Mouse (Mus musculus) heart, postnatal 0 days (tissue): Measurements from ENCODE around the gene Tmem135. TPM values are rescaled to one million over a fixed set of nuclear protein-coding genes. Genes with fewer than 3 reads are reported as not detected.
"Not testable (repeated sequence)": the region's sequence is repeated elsewhere in the genome, so short reads cannot be mapped to it uniquely, and the experiment has no call there.

Source experiments
- ATAC-seq: fragments of 200-750 bp; cut with Nextera tagmentation; 2 replicates; pipeline ENCODE4 v1.8.0; 2017; ENCODE audit warnings: low read depth, moderate number of reproducible peaks, moderate library complexity; ENCODE audit not compliant: insufficient read depth
- DNase-seq: peaks from one replicate; pipeline ENCODE4 v3.0.0-alpha.2; 2016; ENCODE audit warnings: low spot score
- H3K27ac ChIP-seq: fragments of 300-500 bp; sonication (generic); 2 replicates; pipeline ENCODE4 v1.5.1; 2014; ENCODE audit warnings: low read depth, mild to moderate bottlenecking
- H3K27me3 ChIP-seq: fragments of 300-500 bp; sonication (generic); 2 replicates; pipeline ENCODE4 v1.6.1; 2014; ENCODE audit warnings: low read length, mixed read lengths; ENCODE audit not compliant: control insufficient read depth, insufficient read depth
- H3K36me3 ChIP-seq: fragments of 300-500 bp; sonication (generic); replicated peaks from 2 replicates; pipeline ENCODE4 v1.6.1; 2014; ENCODE audit warnings: low read length, mixed read lengths; ENCODE audit not compliant: control insufficient read depth, insufficient read depth
- H3K4me1 ChIP-seq: fragments of 300-500 bp; sonication (generic); 2 replicates; pipeline ENCODE4 v1.6.1; 2014; ENCODE audit warnings: antibody characterized with exemption; ENCODE audit not compliant: control insufficient read depth, insufficient read depth
- H3K4me2 ChIP-seq: fragments of 300-500 bp; sonication (generic); 2 replicates; pipeline ENCODE4 v1.6.1; 2014; ENCODE audit warnings: low read depth, mild to moderate bottlenecking, low read length, moderate library complexity
- H3K4me3 ChIP-seq: fragments of 300-500 bp; sonication (generic); 2 replicates; pipeline ENCODE4 v1.5.1; 2014; ENCODE audit warnings: low read depth, low read length
- H3K9ac ChIP-seq: fragments of 300-500 bp; sonication (generic); replicated peaks from 2 replicates; pipeline ENCODE4 v1.6.1; 2014; ENCODE audit warnings: low read depth, low read length, mixed read lengths
- H3K9me3 ChIP-seq: fragments of 300-500 bp; sonication (generic); replicated peaks from 2 replicates; pipeline ENCODE4 v1.6.1; 2016; ENCODE audit warnings: low read length; ENCODE audit not compliant: control insufficient read depth
- CTCF ChIP-seq: IDR thresholded peaks from 2 replicates; pipeline ENCODE4 v1.5.1; 2016; ENCODE audit warnings: antibody characterized with exemption, control low read depth, low read depth
- EP300 ChIP-seq: IDR thresholded peaks from 2 replicates; pipeline ENCODE4 v1.6.1; 2016; ENCODE audit warnings: antibody characterized with exemption, low read depth
- WGBS: fragments of 180-500 bp; shearing (Covaris S2); extraction: QIAGEN DNeasy Blood & Tissue Kit; methylation state at CpG from one replicate; pipeline ENCODE4 v1.1.7; 2014; 5-methylcytosine and 5-hydroxymethylcytosine counted together
- polyA plus RNA-seq: library from polyadenylated mRNA; unstranded; fragments of >200 nt; fragmentation: Nextera tagmentation; extraction: Ambion mirVana; gene quantifications from 2 replicates; pipeline ENCODE4 v1.2.1, GENCODE M21; 2015
- total RNA-seq: library from RNA; depleted of rRNA; stranded (reverse); fragments of >200 nt; gene quantifications from 2 replicates; pipeline ENCODE4 v1.2.3, GENCODE M21; 2014; ENCODE audit warnings: low replicate concordance

Gene Tmem135
- total and polyA plus RNA-seq, 2 experiments from 2014 or later: 31.6 to 70.6 TPM

DNA sequence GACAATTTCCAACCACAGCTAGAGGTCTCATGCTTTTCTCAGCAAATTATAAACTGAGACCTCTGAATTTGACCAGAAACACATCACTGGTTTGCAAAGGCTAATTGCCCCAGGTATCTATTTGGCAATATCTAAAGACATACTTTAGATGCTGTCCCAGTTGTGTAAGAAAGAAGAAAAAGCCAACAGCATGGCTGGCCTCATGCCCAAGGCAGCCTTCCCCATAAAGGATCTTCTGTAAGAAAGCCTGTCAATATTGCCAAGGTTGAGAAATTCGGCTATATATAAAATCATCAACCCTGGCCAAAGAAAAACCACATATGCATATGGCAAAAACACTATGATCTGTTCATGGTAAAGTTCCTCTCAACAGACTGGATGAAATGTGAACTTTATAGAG, 107.1 kb downstream of the Tmem135 start:
- WGBS: 70% methylated on average over 1 of the region's 1 CpGs
- Histone ChIP-seq H3K4me3 (no peak overlapping the region), H3K27me3 (no peaks in the 10 kb centered on the region)

DNA sequence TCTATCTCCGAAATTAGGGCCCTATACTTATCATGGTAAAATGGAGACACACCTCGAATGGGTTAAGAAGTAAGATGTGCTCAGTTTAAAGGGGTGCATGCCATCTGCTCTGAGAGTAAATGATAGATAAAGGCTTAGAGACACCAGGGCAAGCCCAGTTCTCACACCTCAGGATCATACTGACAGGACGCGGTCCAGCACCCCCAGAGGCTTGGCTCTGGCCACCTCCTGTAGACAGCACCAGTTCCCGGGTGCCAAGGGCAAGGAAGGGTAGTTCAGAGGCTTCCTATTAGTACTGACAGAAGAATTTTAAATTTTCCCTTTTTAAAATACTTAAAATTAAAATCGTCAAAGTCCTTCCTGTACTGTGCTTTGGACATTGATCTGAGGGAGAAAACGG, 121.4 kb downstream of the Tmem135 start:
- H3K27ac ChIP-seq: no peak overlapping the region
- TF ChIP-seq CTCF: no peak
- TF ChIP-seq EP300: no peak
- no peaks in the 10 kb centered on the region for H3K9me3 ChIP-seq
- no peak overlapping the region for H3K4me2 ChIP-seq
- H3K36me3 ChIP-seq: 0 out of 2 replicates have a peak, but pooled peaks cover 2% of the 10 kb centered on the region
- H3K4me1 ChIP-seq: no peaks in the 10 kb centered on the region
- ATAC-seq: no peak
- no peak overlapping the region for H3K9ac ChIP-seq
- H3K27me3 ChIP-seq: no peaks in the 10 kb centered on the region
- DNase-seq: no peak
- H3K4me3 ChIP-seq: no peak overlapping the region
- WGBS: 74% methylated on average over 7 of the region's 7 CpGs

More for the DNA sequence above, 107.1 kb downstream of the Tmem135 start:
- Histone ChIP-seq H3K9ac (no peak overlapping the region), H3K4me2 (no peak overlapping the region), H3K27ac (no peak overlapping the region), H3K4me1 (peaks cover 9% of the 10 kb centered on the region; the same call in 1 of the 2 replicates), H3K9me3 (no peaks in the 10 kb centered on the region), H3K36me3 (no peaks in the 10 kb centered on the region)
- ATAC-seq (no peak), DNase-seq (no peak)
- TF ChIP-seq CTCF: no peak
- no peak for TF ChIP-seq EP300

DNA sequence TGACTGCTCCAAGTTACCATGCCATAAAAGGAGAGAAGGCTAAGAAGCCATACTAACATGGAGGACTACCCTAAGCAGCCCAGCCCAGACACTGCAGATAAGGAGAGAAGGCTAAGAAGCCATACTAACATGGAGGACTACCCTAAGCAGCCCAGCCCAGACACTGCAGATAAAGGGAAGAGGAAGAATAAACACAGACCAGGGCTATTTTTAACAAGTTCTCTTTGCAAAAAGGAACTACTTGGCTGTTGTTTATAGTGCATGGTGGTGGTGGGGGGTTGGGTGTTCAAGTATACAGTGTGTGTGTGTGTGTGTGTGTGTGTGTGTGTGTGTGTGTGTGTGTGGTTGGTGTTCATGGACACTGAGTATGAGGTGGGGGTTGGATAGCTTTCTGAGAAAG, 133.6 kb downstream of the Tmem135 start:
- H3K27ac ChIP-seq, H3K4me3 ChIP-seq, H3K36me3 ChIP-seq, H3K27me3 ChIP-seq, H3K4me2 ChIP-seq, ATAC-seq, H3K4me1 ChIP-seq, DNase-seq, H3K9me3 ChIP-seq, H3K9ac ChIP-seq: not testable (repeated sequence)

DNA sequence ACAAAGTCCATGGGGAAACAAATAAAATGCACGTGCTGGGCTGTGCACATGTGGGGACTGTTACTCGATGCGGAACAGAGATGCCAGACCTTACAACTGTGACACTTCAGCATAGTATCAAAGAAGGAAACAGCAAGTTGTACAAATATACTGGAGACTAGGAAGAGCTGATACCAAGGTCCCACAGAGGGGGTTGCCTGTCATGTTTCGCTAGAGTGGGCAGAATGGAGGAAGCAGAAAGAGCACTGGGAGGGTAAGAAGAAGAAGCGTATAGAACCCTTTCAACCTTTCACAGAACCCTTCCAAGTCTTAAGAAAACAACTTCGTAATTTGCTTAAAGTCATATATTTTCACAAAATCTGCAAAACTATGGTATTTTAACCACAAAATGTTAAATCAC, 134.2 kb downstream of the Tmem135 start:
- ATAC-seq (no peak), DNase-seq (no peak)
- Histone ChIP-seq H3K4me3 (no peak overlapping the region), H3K9me3 (peaks cover 5% of the 10 kb centered on the region; the same call in 1 of the 2 replicates), H3K4me1 (peaks cover 10% of the 10 kb centered on the region), H3K27ac (no peak overlapping the region), H3K36me3 (peaks cover 6% of the 10 kb centered on the region), H3K9ac (no peak overlapping the region), H3K27me3 (no peaks in the 10 kb centered on the region), H3K4me2 (no peak overlapping the region)
- no peak for TF ChIP-seq CTCF
- no peak for TF ChIP-seq EP300
- WGBS: 85% methylated on average over 6 of the region's 6 CpGs

DNA sequence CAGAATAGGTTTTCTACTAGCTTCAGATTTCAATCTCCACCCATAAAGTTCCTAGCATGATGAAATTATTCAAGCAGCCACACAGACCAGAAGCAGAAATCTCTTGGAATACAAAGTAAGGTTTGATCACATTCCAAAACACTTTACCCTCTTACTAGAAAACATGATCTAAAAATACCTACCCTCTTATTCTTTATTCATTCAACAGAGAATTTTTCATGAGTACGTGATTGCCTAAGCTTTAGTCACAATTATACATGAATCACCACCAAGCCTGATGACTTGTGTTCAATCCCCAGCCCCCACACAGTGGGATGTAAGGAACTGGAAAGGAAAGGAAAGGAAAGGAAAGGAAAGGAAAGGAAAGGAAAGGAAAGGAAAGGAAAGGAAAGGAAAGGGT, 136.5 kb downstream of the Tmem135 start:
- 26% methylated on average over 1 of the region's 1 CpGs for WGBS
- Histone ChIP-seq H3K9ac (no peak overlapping the region), H3K27me3 (no peaks in the 10 kb centered on the region), H3K4me2 (no peak overlapping the region), H3K36me3 (peaks cover under 1% of the 10 kb centered on the region), H3K4me1 (peaks cover 10% of the 10 kb centered on the region), H3K9me3 (peaks cover 5% of the 10 kb centered on the region; the same call in 1 of the 2 replicates), H3K4me3 (no peak overlapping the region), H3K27ac (no peak overlapping the region)
- no peak for ATAC-seq
- no peak for DNase-seq
- TF ChIP-seq EP300: no peak
- TF ChIP-seq CTCF: no peak

DNA sequence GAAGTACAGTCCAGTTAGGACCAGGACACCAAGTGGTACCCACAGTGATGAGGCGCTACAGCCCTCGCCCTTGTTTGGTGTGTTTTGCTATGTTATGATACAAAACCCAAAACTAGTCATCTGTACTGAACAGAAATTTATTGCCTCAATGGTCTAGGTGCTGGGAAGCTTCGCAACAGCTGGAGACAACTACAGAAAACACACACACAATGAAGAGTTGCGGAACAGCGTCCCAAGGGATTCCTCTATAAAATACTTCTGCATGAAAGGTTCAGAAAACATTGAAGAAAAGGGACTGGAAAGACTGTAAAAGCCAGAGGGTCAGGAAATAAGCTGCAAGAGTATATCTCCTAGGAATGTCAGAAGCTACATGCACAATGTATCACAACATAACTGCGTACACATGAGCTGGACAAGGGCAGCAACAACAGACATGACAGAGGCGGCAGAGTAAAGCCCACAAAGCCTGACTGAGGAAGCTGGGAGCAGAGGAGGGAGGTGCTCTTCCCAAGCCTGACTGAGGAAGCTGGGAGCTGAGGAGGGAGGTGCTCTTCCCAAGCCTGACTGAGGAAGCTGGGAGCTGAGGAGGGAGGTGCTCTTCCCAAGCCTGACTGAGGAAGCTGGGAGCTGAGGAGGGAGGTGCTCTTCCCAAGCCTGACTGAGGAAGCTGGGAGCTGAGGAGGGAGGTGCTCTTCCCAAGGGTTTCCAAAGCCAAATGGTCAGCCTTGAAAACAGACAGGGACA, 137.8 kb downstream of the Tmem135 start:
- Histone ChIP-seq H3K4me3 (no peak overlapping the region), H3K36me3 (no peaks in the 10 kb centered on the region; the same call in 1 of the 2 replicates), H3K9me3 (peaks cover under 1% of the 10 kb centered on the region; the same call in 1 of the 2 replicates), H3K4me1 (peaks cover 10% of the 10 kb centered on the region), H3K27ac (0 out of 2 replicates have a peak overlapping the region, but pooled peaks have one; percentile 57), H3K4me2 (no peak overlapping the region), H3K9ac (no peak overlapping the region), H3K27me3 (no peaks in the 10 kb centered on the region)
- no peak for TF ChIP-seq CTCF
- TF ChIP-seq EP300: no peak
- WGBS: 77% methylated on average over 7 of the region's 7 CpGs
- no peak for ATAC-seq
- DNase-seq: no peak
